Mouse (Mus musculus) retina, postnatal 1 day (tissue): ENCODE measurements around the gene 6030408B16Rik.

Experiments used
- DNase-seq: peaks from one replicate; pipeline ENCODE4 v3.0.0-alpha.2; 2012

Gene 6030408B16Rik

DNA sequence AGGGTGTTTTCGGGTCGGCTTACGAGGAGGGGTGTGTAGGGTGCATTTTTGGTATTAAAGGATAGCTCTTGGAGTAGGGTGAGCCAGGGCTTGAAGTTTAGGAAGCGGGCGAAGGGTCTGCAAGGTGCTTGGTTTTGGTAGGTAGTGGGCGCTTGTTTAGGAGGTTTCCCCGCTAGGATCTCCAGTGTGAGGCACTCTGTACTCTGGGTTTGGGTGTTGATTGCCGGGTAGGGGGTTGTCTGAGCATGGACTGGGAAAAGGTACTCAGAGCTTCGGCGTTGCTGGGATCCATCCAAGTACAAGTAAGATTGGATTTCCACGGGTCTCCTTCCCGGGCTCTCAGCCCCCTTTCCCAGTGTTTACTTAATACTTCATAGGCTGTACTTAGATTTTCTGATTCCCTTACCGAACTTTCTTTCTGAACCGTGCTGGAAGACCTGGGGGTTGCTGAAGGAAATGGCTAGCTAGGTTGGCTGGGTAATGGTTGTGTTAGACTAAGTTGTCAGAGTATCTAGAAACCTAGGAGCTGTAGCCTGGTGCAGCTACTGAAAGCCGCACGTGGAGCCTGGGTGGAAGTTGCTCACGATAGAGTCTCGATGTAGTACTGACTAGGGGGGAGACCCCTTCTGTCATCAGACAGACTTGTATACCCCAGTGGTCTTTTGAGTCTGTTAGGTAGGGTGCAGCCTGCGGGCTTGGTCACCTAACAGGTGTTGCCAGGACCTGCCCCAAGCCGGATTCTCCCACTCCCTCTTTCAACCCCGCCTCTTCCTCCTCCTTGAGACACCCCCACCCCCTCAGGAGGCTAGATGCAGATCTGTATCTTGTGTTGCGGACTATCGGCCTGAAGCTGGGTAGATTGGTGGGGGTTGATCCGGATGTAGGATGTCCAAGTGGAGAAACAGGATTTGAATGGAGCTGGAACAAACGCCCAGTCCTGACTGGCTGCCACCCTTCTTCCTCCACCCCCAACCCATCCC, 25.7 kb upstream of the 6030408B16Rik start:
- DNase-seq = no peak

DNA sequence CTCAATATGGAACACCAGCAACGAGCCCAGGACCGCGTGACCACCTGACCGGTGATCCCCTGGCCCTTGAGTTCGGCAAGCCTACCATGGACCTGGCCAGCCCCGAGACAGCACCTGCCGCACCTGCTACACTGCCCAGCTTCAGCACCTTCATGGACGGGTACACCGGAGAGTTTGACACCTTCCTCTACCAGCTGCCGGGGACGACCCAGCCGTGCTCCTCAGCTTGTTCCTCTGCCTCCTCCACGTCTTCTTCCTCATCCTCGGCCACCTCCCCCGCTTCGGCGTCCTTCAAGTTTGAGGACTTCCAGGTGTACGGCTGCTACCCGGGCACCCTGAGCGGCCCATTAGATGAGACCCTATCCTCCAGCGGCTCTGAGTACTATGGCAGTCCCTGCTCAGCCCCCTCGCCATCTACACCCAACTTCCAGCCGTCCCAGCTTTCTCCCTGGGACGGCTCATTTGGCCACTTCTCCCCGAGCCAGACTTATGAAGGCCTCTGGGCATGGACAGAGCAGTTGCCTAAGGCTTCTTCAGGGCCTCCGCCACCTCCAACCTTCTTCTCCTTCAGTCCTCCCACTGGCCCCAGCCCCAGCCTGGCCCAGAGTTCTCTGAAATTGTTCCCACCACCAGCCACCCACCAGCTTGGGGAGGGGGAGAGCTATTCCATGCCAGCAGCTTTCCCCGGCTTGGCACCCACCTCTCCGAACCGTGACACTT, 22.8 kb upstream of the 6030408B16Rik start:
- DNase-seq = no peak

DNA sequence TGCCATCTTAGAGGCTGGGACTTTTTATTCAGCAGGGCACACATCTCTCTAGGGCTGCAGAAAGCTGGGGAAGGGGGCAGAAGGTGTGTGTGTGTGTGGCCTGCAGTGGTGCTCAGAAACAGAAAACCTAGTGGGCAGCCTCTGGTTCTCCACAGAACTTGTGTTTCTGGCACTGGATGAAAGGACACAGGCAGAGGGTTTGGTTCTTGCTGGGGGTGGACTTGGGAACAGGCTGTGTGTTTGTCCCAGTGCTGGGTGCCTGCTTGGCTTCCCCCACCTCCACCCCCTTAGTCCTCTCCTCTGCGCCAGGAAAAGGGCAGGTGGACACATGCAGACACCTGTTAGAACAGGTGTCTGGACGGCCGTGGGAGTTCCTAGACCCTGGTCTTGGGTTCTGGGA, 21.9 kb upstream of the 6030408B16Rik start:
- DNase-seq = no peak

DNA sequence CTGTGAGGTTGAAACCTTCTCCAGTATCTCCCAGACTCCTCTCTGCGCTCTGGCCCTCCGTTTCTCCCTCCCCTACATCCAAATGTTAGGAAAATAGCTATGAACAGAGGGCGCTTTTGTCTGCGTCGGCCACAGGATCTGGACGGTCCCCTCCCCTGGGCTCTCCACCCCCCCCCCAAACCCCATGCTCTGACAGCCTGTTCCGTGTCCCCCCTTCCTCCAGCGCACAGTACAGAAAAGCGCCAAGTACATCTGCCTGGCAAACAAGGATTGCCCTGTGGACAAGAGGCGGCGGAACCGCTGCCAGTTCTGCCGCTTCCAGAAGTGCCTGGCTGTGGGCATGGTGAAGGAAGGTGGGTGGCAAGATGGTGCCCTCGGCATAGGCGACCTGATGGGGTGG, 21.5 kb upstream of the 6030408B16Rik start:
- no peak for DNase-seq

DNA sequence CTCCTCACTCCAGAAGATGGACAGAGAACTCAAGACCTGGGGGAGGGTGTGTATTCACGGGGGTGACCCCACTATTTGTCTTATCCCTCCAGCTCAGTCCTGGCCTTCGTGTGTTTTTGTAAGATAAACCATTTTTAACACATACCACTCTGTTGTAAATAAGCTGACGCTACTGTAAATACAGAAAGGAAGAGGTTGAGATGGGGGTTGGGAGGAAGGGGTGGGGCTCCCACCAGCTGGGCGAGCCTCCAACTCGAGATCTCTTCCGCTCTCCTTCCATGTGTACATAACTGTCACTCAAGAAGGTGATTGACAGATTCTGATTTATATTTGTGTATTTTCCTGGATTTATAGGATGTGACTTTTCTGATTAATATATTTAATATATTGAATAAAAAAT, 18.6 kb upstream of the 6030408B16Rik start:
- no peak for DNase-seq

DNA sequence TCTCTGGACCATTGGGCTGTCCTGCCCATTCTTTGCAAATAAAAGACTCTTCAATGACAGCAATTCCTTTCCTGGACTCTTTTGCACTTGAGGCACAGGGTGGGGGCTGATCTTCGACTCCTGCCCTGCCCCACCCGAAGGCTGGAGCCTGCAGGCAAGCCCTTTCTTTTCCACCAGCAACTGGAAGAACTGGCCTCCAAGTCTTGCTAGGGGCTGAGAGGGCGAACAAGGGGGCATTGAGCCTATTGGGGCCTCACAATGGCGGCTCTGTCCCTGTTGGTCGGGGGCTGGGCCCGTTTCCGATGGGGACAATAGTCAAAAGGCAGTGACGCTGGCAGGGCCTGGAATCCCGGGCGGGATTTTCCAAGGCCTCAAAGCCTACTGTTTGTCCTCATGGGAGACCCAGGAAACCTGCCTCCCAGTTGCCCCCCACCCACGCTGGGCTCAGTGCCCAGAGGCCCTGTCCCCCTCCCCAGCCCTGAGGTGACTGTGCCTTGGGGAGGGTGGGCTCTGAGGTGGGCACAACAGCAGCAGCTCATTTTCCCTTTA, 15.6 kb upstream of the 6030408B16Rik start:
- peak; percentile 54 for DNase-seq

DNA sequence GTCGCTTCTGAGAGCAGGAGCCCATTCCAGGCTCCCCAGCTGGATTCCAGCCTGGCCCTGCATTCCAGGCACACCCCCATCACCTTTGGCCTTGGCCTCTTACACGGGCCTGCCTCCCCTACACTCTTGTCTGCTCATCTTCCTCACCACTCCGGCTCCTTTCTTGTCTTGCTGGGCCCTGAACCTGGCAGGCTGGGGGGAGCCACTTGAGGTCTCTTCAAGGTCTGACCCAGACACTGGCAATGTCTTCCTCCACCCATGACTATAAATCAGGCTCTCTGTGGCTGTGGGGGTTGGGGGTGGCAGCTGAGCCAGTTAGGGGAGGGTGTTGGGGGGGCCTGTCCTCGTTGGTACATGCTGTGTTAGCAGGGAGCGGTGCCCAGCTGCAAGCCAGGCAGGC, 14.4 kb upstream of the 6030408B16Rik start:
- no peak for DNase-seq

GRCm38 (mm10) chr15:101279430-101279999, 13.5 kb upstream of the 6030408B16Rik start:
- DNase-seq = no peak

- DNase-seq = no peak
Measured at GRCm38 (mm10) chr15:101282471-101282870, 10.5 kb upstream of the 6030408B16Rik start.

DNA sequence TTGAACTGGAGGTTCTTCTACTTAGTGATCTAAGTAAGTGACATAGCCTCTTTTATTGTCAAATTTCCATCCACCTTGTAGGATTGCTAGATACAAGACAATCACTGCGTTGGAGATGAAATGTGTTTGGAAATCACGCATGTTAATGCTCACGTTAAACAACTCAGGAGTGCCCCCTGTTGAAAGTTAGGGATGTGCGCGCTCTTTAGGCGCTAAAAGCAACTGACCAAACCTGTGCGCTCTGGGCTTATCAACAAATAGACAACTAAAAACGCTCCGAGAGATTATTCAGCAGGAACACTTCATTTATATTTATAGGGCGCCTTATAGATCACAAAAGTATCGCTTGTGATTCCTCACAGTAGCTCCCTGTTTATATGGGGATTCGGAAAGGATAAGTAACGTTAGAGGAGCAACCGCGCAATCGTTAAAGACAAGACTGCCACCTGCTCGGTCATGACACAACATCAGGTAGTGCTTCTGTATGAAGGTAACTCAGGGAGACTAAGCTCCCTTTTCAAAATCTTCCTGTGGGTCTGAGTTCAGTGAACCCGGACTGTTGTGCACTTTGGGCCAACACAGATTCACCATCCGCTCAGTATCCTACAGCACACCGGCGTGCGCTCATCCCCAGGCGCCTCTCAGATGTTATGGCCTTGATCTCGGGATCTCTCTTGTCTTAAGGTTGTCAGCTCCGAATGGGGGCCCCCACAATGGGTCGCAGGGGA, 9.7 kb upstream of the 6030408B16Rik start:
- DNase-seq = peak; percentile 85

- DNase-seq = peak; percentile 96
Measured at GRCm38 (mm10) chr15:101283911-101284750, 8.9 kb upstream of the 6030408B16Rik start, which contains the start of gene Atg101. Gene Atg101 (plus strand): TSS chr15:101284272.

GRCm38 (mm10) chr15:101286129-101286770, 6.8 kb upstream of the 6030408B16Rik start:
- peak; percentile 27 for DNase-seq

GRCm38 (mm10) chr15:101287361-101287760, 5.7 kb upstream of the 6030408B16Rik start:
- DNase-seq = no peak

DNA sequence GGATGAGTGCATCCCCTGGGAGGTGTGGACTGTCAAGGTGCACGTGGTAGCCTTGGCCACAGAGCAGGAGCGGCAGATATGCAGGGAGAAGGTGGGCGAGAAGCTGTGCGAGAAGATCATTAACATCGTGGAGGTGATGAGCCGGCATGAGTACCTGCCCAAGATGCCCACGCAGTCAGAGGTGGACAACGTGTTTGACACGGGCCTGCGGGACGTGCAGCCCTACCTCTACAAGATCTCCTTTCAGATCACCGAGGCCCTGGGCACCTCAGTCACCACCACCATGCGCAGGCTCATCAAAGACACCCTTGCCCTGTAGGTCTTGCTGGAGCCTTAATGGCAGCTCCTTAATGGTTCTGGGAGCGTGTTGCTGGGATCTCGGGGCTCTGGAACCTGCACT, 2.7 kb upstream of the 6030408B16Rik start:
- DNase-seq = no peak

GRCm38 (mm10) chr15:101292012-101292411, 1.0 kb upstream of the 6030408B16Rik start:
- no peak for DNase-seq

GRCm38 (mm10) chr15:101294028-101294894, 1.2 kb downstream of the 6030408B16Rik start:
- no peak for DNase-seq

DNA sequence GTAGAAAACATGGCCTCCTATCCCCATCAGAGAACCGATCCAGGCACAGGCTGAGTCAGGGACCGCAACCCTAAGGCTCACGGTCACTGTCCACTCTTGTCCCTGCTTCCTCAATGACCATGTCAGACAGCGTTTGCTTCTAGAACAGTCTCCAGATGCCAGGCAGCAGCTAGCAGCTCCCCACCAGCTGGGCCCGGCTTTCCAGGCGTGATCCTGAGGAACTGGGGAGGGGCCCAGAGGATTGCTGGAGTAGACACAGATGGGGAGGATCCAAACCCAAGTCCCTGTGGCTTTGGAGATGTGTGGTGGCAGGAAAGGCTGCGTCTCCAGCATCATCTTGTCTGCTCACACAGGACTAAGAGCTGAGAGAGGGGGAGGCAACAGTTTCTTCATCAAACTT, 2.1 kb downstream of the 6030408B16Rik start:
- DNase-seq = no peak

DNA sequence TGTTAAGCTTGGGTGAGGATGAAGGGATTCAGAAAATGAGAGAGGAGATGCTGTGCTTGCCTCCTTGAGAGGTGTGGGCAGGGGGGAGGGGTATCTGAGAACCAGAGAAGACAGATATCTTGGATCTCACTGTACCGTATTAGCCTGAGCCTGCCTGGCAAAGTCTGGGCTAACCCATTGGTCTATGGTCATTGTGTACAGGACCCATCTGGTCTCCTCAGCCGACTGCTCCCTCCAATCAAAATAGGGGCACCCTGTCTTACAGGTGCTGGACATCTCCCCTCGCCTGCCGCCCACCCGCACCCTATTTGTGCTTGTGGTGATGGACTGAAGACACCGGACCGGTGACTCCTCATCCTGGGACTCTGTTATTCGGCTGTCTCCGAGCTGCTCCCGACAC, 2.6 kb downstream of the 6030408B16Rik start:
- no peak for DNase-seq

DNA sequence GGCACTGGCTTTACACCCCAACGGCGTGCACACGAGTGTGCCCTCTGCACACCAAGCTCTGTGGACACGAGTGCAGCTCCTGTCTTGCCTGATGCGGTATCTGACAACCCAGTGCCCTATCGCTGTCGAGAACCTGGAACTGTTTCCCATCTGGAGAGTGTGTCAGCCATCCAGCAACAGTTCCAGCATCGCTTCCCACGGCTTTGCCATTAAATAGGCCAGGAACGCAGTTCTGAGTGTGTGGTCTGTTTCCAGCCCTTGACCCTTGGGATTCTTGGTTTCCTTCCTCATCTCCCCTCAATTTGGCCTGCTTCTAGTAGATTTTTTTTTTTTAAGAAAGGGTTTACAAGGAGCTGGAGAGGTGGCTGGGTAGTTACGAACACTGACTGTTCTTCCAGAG, 3.1 kb downstream of the 6030408B16Rik start:
- DNase-seq = no peak

GRCm38 (mm10) chr15:101297988-101298387, 5.0 kb downstream of the 6030408B16Rik start:
- DNase-seq = no peak
